Mouse (Mus musculus): ENCODE measurements around the gene Mbd5.

GRCm38 (mm10) chr2:49344287-49344686, 395.0 kb downstream of the Mbd5 start:
- TF ChIP-seq CTCF (IDR thresholded peaks at IDR 0.05; ENCODE audit: borderline replicate concordance, insufficient read depth, low read length) (no peak), POLR2A (IDR thresholded peaks at IDR 0.05; ENCODE audit: low read depth, low read length) (no peak)

Measured in embryonic fibroblast, embryonic 13.5 days (primary cell).